Mouse (Mus musculus) hindbrain, embryonic 12.5 days (tissue): Measurements from ENCODE around the gene Kmt2c. TPM values are rescaled to one million over a fixed set of nuclear protein-coding genes. Genes with fewer than 3 reads are reported as not detected.

Experiments used
- ATAC-seq: fragments of 200-750 bp; cut with Nextera tagmentation; 2 replicates; pipeline ENCODE4 v1.8.0; 2017; ENCODE audit warnings: moderate TSS enrichment; ENCODE audit not compliant: low FRiP score
- H3K27ac ChIP-seq: fragments of 300-500 bp; sonication (generic); 2 replicates; pipeline ENCODE4 v1.5.1; 2016; ENCODE audit warnings: mild to moderate bottlenecking
- H3K27me3 ChIP-seq: fragments of 300-500 bp; sonication (generic); 2 replicates; pipeline ENCODE4 v1.6.1; 2016; ENCODE audit warnings: mild to moderate bottlenecking
- H3K36me3 ChIP-seq: fragments of 300-500 bp; sonication (generic); 2 replicates; pipeline ENCODE4 v1.6.1; 2016; ENCODE audit warnings: mild to moderate bottlenecking
- H3K4me1 ChIP-seq: fragments of 300-500 bp; sonication (generic); 2 replicates; pipeline ENCODE4 v1.6.1; 2016
- H3K4me2 ChIP-seq: fragments of 300-500 bp; sonication (generic); replicated peaks from 2 replicates; pipeline ENCODE4 v1.6.1; 2016; ENCODE audit warnings: mild to moderate bottlenecking
- H3K4me3 ChIP-seq: fragments of 300-500 bp; sonication (generic); 2 replicates; pipeline ENCODE4 v1.5.1; 2016; ENCODE audit warnings: mild to moderate bottlenecking
- H3K9ac ChIP-seq: fragments of 300-500 bp; sonication (generic); 2 replicates; pipeline ENCODE4 v1.6.1; 2016; ENCODE audit warnings: mild to moderate bottlenecking, moderate library complexity
- H3K9me3 ChIP-seq: fragments of 300-500 bp; sonication (generic); replicated peaks from 2 replicates; pipeline ENCODE4 v1.6.1; 2016; ENCODE audit warnings: mild to moderate bottlenecking
- WGBS: fragments of 180-500 bp; shearing (Covaris S2); methylation state at CpG from one replicate; pipeline ENCODE4 v1.1.7; 2016; 5-methylcytosine and 5-hydroxymethylcytosine counted together
- polyA plus RNA-seq: library from polyadenylated mRNA; unstranded; fragments of >200 nt; fragmentation: Nextera tagmentation; extraction: Ambion mirVana; gene quantifications from 2 replicates; pipeline ENCODE4 v1.2.1, GENCODE M21; 2016

Kmt2c gene
- polyA plus RNA-seq, 1 experiment from 2014 or later: 27.9 TPM

- ATAC-seq: no peak
- no peak overlapping the region for H3K4me3 ChIP-seq
- H3K27ac ChIP-seq: no peak overlapping the region
- H3K9ac ChIP-seq: no peak overlapping the region
- WGBS: 97% methylated on average over 1 of the region's 1 CpGs
- no peaks in the 10 kb centered on the region for H3K36me3 ChIP-seq
- H3K27me3 ChIP-seq: no peaks in the 10 kb centered on the region
- H3K4me1 ChIP-seq: no peaks in the 10 kb centered on the region
- H3K4me2 ChIP-seq: no peak overlapping the region
- H3K9me3 ChIP-seq: no peaks in the 10 kb centered on the region
Measured at GRCm38 (mm10) chr5:25437508-25437907, 61.1 kb downstream of the Kmt2c start.

- Histone ChIP-seq H3K27me3 (no peaks in the 10 kb centered on the region), H3K4me2 (no peak overlapping the region), H3K9ac (no peak overlapping the region), H3K4me1 (no peaks in the 10 kb centered on the region), H3K36me3 (no peaks in the 10 kb centered on the region), H3K4me3 (no peak overlapping the region), H3K27ac (no peak overlapping the region), H3K9me3 (no peaks in the 10 kb centered on the region)
- WGBS: 23% methylated on average over 3 of the region's 3 CpGs
- ATAC-seq: no peak
Measured at GRCm38 (mm10) chr5:25436081-25436480, 62.5 kb downstream of the Kmt2c start.

GRCm38 (mm10) chr5:25422576-25422975 lies 76.0 kb downstream of the Kmt2c start:
- H3K4me3 ChIP-seq: no peak overlapping the region
- H3K27me3 ChIP-seq: no peaks in the 10 kb centered on the region
- 86% methylated on average over 1 of the region's 1 CpGs for WGBS
- no peak overlapping the region for H3K9ac ChIP-seq
- H3K9me3 ChIP-seq: no peaks in the 10 kb centered on the region
- ATAC-seq: no peak
- no peak overlapping the region for H3K27ac ChIP-seq
- H3K4me1 ChIP-seq: no peaks in the 10 kb centered on the region
- no peaks in the 10 kb centered on the region for H3K36me3 ChIP-seq
- H3K4me2 ChIP-seq: no peak overlapping the region

- 41% methylated on average over 3 of the region's 3 CpGs for WGBS
- ATAC-seq: no peak
- no peak overlapping the region for H3K4me2 ChIP-seq
Measured at GRCm38 (mm10) chr5:25420601-25421000, 78.0 kb downstream of the Kmt2c start.

GRCm38 (mm10) chr5:25415382-25415781 lies 83.2 kb downstream of the Kmt2c start:
- Histone ChIP-seq H3K27ac (no peak overlapping the region), H3K36me3 (peaks cover 8% of the 10 kb centered on the region; the same call in 1 of the 2 replicates), H3K9ac (no peak overlapping the region), H3K4me1 (no peaks in the 10 kb centered on the region), H3K27me3 (no peaks in the 10 kb centered on the region), H3K4me3 (no peak overlapping the region), H3K9me3 (no peaks in the 10 kb centered on the region), H3K4me2 (no peak overlapping the region)
- no peak for ATAC-seq

More at GRCm38 (mm10) chr5:25420601-25421000, 78.0 kb downstream of the Kmt2c start:
- H3K27me3 ChIP-seq: no peaks in the 10 kb centered on the region
- no peak overlapping the region for H3K27ac ChIP-seq
- no peak overlapping the region for H3K4me3 ChIP-seq
- H3K36me3 ChIP-seq: no peaks in the 10 kb centered on the region
- H3K4me1 ChIP-seq: no peaks in the 10 kb centered on the region
- no peaks in the 10 kb centered on the region for H3K9me3 ChIP-seq
- H3K9ac ChIP-seq: no peak overlapping the region

- WGBS: 97% methylated on average over 2 of the region's 2 CpGs
- H3K27me3 ChIP-seq: no peaks in the 10 kb centered on the region
Measured at GRCm38 (mm10) chr5:25396727-25397126, 101.9 kb downstream of the Kmt2c start.

GRCm38 (mm10) chr5:25392655-25393054 lies 105.9 kb downstream of the Kmt2c start:
- Histone ChIP-seq H3K27ac (no peak overlapping the region), H3K9me3 (no peaks in the 10 kb centered on the region), H3K36me3 (no peaks in the 10 kb centered on the region; the same call in 1 of the 2 replicates), H3K27me3 (no peaks in the 10 kb centered on the region), H3K9ac (no peak overlapping the region), H3K4me1 (no peaks in the 10 kb centered on the region), H3K4me3 (no peak overlapping the region), H3K4me2 (no peak overlapping the region)
- WGBS: 85% methylated on average over 2 of the region's 2 CpGs
- ATAC-seq: no peak

More at GRCm38 (mm10) chr5:25396727-25397126, 101.9 kb downstream of the Kmt2c start:
- Histone ChIP-seq H3K4me2 (no peak overlapping the region), H3K9ac (no peak overlapping the region), H3K4me1 (no peaks in the 10 kb centered on the region), H3K27ac (no peak overlapping the region), H3K9me3 (no peaks in the 10 kb centered on the region), H3K36me3 (peaks cover 8% of the 10 kb centered on the region; the same call in 1 of the 2 replicates), H3K4me3 (no peak overlapping the region)
- ATAC-seq: no peak

GRCm38 (mm10) chr5:25383581-25383980 lies 115.0 kb downstream of the Kmt2c start:
- Histone ChIP-seq H3K4me3 (no peak overlapping the region), H3K4me1 (no peaks in the 10 kb centered on the region), H3K9ac (no peak overlapping the region), H3K27me3 (no peaks in the 10 kb centered on the region), H3K4me2 (no peak overlapping the region), H3K36me3 (peaks cover 16% of the 10 kb centered on the region), H3K27ac (no peak overlapping the region), H3K9me3 (no peaks in the 10 kb centered on the region)
- ATAC-seq: no peak
- WGBS: 85% methylated on average over 11 of the region's 11 CpGs

GRCm38 (mm10) chr5:25379188-25379587 lies 119.4 kb downstream of the Kmt2c start:
- no peaks in the 10 kb centered on the region for H3K4me1 ChIP-seq
- no peaks in the 10 kb centered on the region for H3K9me3 ChIP-seq
- H3K9ac ChIP-seq: no peak overlapping the region
- no peak overlapping the region for H3K4me2 ChIP-seq
- no peak for ATAC-seq
- no peaks in the 10 kb centered on the region for H3K27me3 ChIP-seq
- H3K27ac ChIP-seq: no peak overlapping the region
- no peak overlapping the region for H3K4me3 ChIP-seq
- peaks cover 9% of the 10 kb centered on the region for H3K36me3 ChIP-seq

- Histone ChIP-seq H3K4me2 (no peak overlapping the region), H3K27me3 (no peaks in the 10 kb centered on the region), H3K27ac (no peak overlapping the region), H3K4me1 (no peaks in the 10 kb centered on the region), H3K9me3 (no peaks in the 10 kb centered on the region), H3K9ac (no peak overlapping the region), H3K36me3 (peaks cover 7% of the 10 kb centered on the region), H3K4me3 (no peak overlapping the region)
- ATAC-seq: no peak
- 95% methylated on average over 2 of the region's 2 CpGs for WGBS
Measured at GRCm38 (mm10) chr5:25368420-25368819, 130.2 kb downstream of the Kmt2c start.

- Histone ChIP-seq H3K27ac (no peak overlapping the region), H3K9me3 (no peaks in the 10 kb centered on the region), H3K9ac (no peak overlapping the region), H3K27me3 (no peaks in the 10 kb centered on the region), H3K4me1 (no peaks in the 10 kb centered on the region), H3K4me2 (no peak overlapping the region), H3K36me3 (no peaks in the 10 kb centered on the region), H3K4me3 (no peak overlapping the region)
- 85% methylated on average over 1 of the region's 1 CpGs for WGBS
- ATAC-seq: no peak
Measured at GRCm38 (mm10) chr5:25367126-25367525, 131.5 kb downstream of the Kmt2c start.

- no peaks in the 10 kb centered on the region for H3K9me3 ChIP-seq
- no peak overlapping the region for H3K27ac ChIP-seq
- no peak overlapping the region for H3K4me2 ChIP-seq
- no peaks in the 10 kb centered on the region for H3K4me1 ChIP-seq
- no peaks in the 10 kb centered on the region; the same call in 1 of the 2 replicates for H3K36me3 ChIP-seq
- no peak for ATAC-seq
- no peaks in the 10 kb centered on the region for H3K27me3 ChIP-seq
- H3K4me3 ChIP-seq: no peak overlapping the region
- no peak overlapping the region for H3K9ac ChIP-seq
- 86% methylated on average over 2 of the region's 2 CpGs for WGBS
Measured at GRCm38 (mm10) chr5:25353509-25353908, 145.1 kb downstream of the Kmt2c start.

GRCm38 (mm10) chr5:25331322-25331721 lies 167.3 kb downstream of the Kmt2c start:
- Histone ChIP-seq H3K9me3 (no peaks in the 10 kb centered on the region), H3K4me3 (no peak overlapping the region), H3K4me2 (no peak overlapping the region), H3K9ac (no peak overlapping the region), H3K27me3 (no peaks in the 10 kb centered on the region), H3K4me1 (no peaks in the 10 kb centered on the region), H3K36me3 (peaks cover 13% of the 10 kb centered on the region; the same call in 1 of the 2 replicates), H3K27ac (no peak overlapping the region)
- ATAC-seq: no peak
- 94% methylated on average over 2 of the region's 2 CpGs for WGBS
